Mouse (Mus musculus): Measurements from ENCODE around the gene Gm49425. TPM values are rescaled to one million over a fixed set of nuclear protein-coding genes. Genes with fewer than 3 reads are reported as not detected.

The Gm49425 gene
- 0.34 TPM in 1 of 2 replicates, not detected in the other for polyA plus RNA-seq (2012; rRNA removed)

GRCm38 (mm10) chr15:101517161-101517560, at the start of gene Gm49425:
TSS of gene Gm49425 (minus strand) at chr15:101517261.

GRCm38 (mm10) chr15:101562850-101563249, 45.8 kb upstream of the Gm49425 start, which contains the start of gene Krt90:
TSS of gene Krt90 (minus strand) at chr15:101562950.

GRCm38 (mm10) chr15:101550567-101550966, 33.5 kb upstream of the Gm49425 start, which contains the start of gene Krt82:
TSS of gene Krt82 (minus strand) at chr15:101550667.

GRCm38 (mm10) chr15:101532720-101533119, 15.7 kb upstream of the Gm49425 start, which contains the start of gene Krt84:
TSS of gene Krt84 (minus strand) at chr15:101532820.

GRCm38 (mm10) chr15:101491431-101491830, 25.6 kb downstream of the Gm49425 start, which contains the start of gene Krt83:
TSS of gene Krt83 (minus strand) at chr15:101491512.

GRCm38 (mm10) chr15:101472952-101473528, 44.0 kb downstream of the Gm49425 start, which contains the start of gene Krt86:
TSS of gene Krt86 (plus strand) at chr15:101473478.

Other genes with a start within 250 kb of the Gm49425 start
- 46.9 and 53.2 TPM in 2 replicates for gene Atg101, start 233.0 kb downstream of the Gm49425 start, polyA plus RNA-seq (2012; rRNA removed)
- gene 6030408B16Rik, start 224.0 kb downstream of the Gm49425 start, polyA plus RNA-seq (2012; rRNA removed): 26.0 and 29.6 TPM in 2 replicates
- gene Krt80, start 147.1 kb downstream of the Gm49425 start, polyA plus RNA-seq (2012; rRNA removed): 7.2 and 7.8 TPM in 2 replicates
- 28.5 and 46.8 TPM in 2 replicates for gene Krt7, start 106.2 kb downstream of the Gm49425 start, polyA plus RNA-seq (2012; rRNA removed)
- gene Krt87, start 78.5 kb downstream of the Gm49425 start, polyA plus RNA-seq (2012; rRNA removed): 0.56 and 2.3 TPM in 2 replicates
- gene Krt88, start 69.5 kb downstream of the Gm49425 start, polyA plus RNA-seq (2012; rRNA removed): 0.22 TPM in 1 of 2 replicates, not detected in the other
- gene Krt81, start 53.5 kb downstream of the Gm49425 start, polyA plus RNA-seq (2012; rRNA removed): not detected in 2 replicates
- gene Krt86, start 43.8 kb downstream of the Gm49425 start, polyA plus RNA-seq (2012; rRNA removed): 0.09 and 0.10 TPM in 2 replicates
- 1.6 and 3.0 TPM in 2 replicates for gene Krt83, start 25.7 kb downstream of the Gm49425 start, polyA plus RNA-seq (2012; rRNA removed)
- 1.5 and 2.3 TPM in 2 replicates for gene Krt84, start 15.6 kb upstream of the Gm49425 start, polyA plus RNA-seq (2012; rRNA removed)
- gene Krt82, start 33.4 kb upstream of the Gm49425 start, polyA plus RNA-seq (2012; rRNA removed): not detected in 2 replicates
- 0.17 and 0.46 TPM in 2 replicates for gene Krt90, start 45.7 kb upstream of the Gm49425 start, polyA plus RNA-seq (2012; rRNA removed)
- gene Krt75, start 56.6 kb upstream of the Gm49425 start, polyA plus RNA-seq (2012; rRNA removed): 0.10 and 0.25 TPM in 2 replicates
- not detected in 2 replicates for gene Gm5414, start 110.9 kb upstream of the Gm49425 start, polyA plus RNA-seq (2012; rRNA removed)
- gene Gm5478, start 130.1 kb upstream of the Gm49425 start, polyA plus RNA-seq (2012; rRNA removed): not detected in 2 replicates
- 0.06 and 1.4 TPM in 2 replicates for gene Krt6b, start 163.0 kb upstream of the Gm49425 start, polyA plus RNA-seq (2012; rRNA removed)
- 0.22 and 0.31 TPM in 2 replicates for gene Krt6a, start 177.0 kb upstream of the Gm49425 start, polyA plus RNA-seq (2012; rRNA removed)
- 0.10 and 0.13 TPM in 2 replicates for gene Krt5, start 195.6 kb upstream of the Gm49425 start, polyA plus RNA-seq (2012; rRNA removed)
- 0.07 TPM in 1 of 2 replicates, not detected in the other for gene Krt71, start 225.8 kb upstream of the Gm49425 start, polyA plus RNA-seq (2012; rRNA removed)